Mouse (Mus musculus): Measurements from ENCODE around the gene Zfp286. TPM values are rescaled to one million over a fixed set of nuclear protein-coding genes. Genes with fewer than 3 reads are reported as not detected.

Zfp286 gene
- total RNA-seq, 2 experiments from 2014 or later: 0.95 to 1.8 TPM

DNA sequence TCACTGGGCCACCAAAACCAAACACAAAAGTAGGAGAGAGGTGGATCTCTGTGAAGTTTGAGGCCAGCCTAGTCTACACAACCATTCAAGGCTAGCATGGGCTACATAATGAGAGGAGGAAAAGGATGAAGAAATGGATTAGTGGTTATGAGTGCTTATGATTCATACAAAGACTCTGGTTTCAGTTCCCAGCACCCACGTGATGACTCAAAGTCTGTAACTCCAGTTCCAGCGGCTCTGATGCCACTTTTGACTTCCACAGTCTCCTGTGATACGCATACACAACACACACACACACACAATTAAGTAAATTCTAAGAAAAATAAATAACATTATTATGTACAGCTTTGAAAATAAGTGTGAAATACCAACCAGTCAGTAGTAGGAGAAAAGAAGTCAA is 56.6 kb downstream of the Zfp286 start:
- DNase-seq: no peak
- intact Hi-C loops (cut with DNase I; ENCODE audit: low total_unique reads): no loop called here

DNA sequence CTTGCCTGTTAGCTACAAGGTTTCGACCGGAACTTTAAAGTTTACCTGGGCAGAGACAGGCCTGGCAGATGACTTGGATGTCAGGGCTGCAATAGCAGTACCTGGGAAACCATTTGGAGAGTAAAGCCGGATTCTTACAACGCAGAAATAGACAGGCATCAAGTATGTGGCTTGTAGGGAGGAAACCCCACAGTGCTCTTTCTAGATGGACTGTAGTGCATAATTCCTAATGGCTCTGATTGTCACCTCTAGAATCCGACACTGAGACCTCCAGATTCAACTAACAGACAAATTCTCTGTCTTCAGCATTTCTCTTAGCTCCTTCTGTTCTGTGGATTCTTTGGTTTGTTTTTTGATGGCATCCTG is 57.3 kb downstream of the Zfp286 start:
- DNase-seq: no peak
- intact Hi-C loops (cut with DNase I; ENCODE audit: low total_unique reads): no loop called here

DNA sequence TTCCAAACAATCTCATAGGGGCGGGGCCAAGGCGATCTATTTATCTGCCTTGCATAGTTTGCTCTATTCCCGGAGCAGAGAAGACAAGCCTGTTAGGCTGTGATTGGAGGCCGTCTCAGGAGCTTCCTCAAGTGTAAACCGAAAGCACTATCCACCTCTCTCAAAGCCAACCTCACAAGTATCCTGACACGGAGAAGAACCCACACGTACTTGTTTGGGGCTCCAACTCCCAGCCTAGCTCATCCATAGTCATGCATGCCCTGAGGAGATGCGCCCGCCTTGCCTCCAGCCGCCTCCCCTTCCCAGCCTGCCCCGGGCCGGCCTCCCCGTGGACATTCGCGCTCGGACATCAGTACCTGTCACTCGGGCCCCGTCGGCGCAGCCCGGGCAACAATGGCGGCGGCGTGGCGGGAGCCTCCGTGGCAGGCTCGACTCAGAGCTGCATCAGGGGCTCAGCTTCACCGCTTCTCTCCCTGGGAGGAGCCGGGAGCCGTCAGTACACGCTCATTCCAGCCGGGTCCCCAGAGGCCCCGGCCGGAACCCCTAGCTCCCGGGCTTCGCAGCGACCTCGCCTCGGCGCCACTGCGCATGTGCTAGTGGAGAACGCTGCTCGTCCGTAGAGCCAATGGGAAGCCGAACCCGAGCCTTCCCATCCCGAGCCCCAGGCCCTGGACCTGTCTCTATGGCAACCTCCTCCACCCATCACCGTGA is 57.8 kb downstream of the Zfp286 start, which contains the start of gene Zfp287:
TSS of gene Zfp287 (minus strand) at position 595 of the 711 bp plus-strand sequence.
- intact Hi-C loops (cut with DNase I; ENCODE audit: low total_unique reads): no loop called here
- DNase-seq: peak; percentile 87

DNA sequence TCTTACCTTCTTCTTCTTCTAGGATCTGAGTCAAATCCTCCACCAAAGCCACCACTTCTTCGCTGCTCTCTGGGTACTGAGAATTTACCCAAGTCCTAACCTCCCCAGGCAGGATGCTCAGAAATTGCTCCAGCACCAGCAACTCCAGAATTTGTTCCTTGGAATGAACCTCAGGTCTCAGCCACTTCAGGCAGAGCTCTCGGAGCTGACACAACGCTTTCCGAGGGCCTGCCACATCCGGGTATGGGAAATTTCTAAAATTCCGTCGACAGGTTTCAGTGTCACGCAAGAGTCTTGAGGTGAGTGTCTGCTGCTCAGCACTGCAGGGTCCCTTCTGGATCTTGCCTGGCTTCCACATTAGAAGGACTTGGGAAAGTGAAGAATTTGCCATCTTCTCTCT is 61.0 kb downstream of the Zfp286 start:
- no peak for DNase-seq
- intact Hi-C loops (cut with DNase I; ENCODE audit: low total_unique reads): no loop called here

DNA sequence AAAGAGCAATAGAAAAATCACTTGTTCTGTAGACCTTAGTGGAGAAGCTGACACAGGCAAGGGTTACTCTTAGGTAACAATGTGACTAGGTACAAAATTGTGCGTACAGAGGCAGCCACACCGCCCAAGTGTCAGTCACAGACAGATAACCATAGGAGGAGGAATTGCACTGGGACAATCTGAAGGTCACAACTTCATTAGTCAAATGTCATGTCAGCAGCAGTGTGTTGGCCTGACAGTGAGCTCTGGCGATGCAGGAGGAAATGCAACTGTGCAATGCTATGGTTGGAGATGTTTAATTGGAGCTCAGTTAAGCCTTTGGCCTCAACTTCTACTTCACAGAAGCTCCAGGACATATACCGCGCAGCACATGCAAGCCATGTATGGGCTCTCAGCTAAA is 78.6 kb downstream of the Zfp286 start:
- no peak for DNase-seq
- intact Hi-C loops (cut with DNase I; ENCODE audit: low total_unique reads): no loop called here

DNA sequence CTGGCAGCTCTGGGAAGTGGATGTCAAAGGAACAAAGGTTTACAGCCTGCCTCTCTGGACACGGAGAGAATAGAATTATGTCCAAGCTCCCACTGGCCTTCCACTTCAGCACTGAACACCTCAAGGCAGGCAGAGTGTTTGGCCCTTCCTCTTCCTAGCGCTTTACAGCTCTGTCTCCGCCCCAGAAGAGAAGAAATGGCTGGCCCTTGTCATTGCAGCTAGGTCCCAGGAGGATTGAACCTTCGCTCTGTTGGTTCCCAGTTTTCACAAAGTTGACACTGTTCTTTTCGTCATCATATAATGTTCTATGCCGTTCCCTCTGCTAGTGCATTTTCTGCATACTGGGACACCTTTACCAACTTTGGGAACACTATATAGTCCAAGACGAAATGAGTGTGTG is 81.0 kb downstream of the Zfp286 start:
- intact Hi-C loops (cut with DNase I; ENCODE audit: low total_unique reads): no loop called here
- no peak for DNase-seq

DNA sequence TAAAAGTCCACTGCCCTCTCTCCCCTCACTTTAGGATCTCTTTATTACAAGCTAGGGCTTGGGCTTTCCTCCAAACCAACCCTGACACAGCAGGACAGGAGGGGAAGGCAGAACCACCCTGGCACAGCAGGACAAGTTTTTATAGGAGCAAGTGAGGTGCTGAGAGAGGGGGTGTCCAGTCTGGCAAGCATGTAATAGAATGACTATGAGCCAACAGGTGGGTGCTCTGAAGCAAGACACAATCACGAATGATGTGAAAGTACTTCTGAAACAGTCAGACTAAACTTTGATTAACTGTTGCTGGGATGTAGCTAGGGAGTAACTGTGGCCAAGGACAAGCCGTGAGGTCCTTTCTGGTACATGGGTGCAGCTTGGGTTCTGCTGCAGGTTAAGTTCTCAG is 83.1 kb downstream of the Zfp286 start:
- intact Hi-C loops (cut with DNase I; ENCODE audit: low total_unique reads): no loop called here
- DNase-seq: no peak

Other genes starting within 250 kb of the Zfp286 start
- 1,000 to 10,000 TPM; 1,001 to 1,005 TPM for gene Ubb, start 238.3 kb downstream of the Zfp286 start, total RNA-seq (2021)
- gene Trpv2, start 215.0 kb downstream of the Zfp286 start, total RNA-seq (2021): 1 to 10 TPM; 1.7 to 2.4 TPM
- 1 to 10 TPM; 7.2 to 8.8 TPM for gene Lrrc75a, start 140.9 kb downstream of the Zfp286 start, total RNA-seq (2021)
- 1 to 10 TPM; 5.5 to 7.8 TPM for gene Mmgt2, start 140.8 kb downstream of the Zfp286 start, total RNA-seq (2021)
- gene Zfp287, start 57.6 kb downstream of the Zfp286 start, total RNA-seq (2021): 1 to 10 TPM; 1.7 TPM
- not detected for gene Gm10428, start 36.4 kb downstream of the Zfp286 start, total RNA-seq (2021)
- 10 to 100 TPM; 28.9 to 30.2 TPM for gene Trim16, start 30.8 kb upstream of the Zfp286 start, total RNA-seq (2021)
- under 1 TPM; 0.24 to 0.59 TPM for gene Fbxw10, start 57.6 kb upstream of the Zfp286 start, total RNA-seq (2021)
- gene Tvp23b, start 90.0 kb upstream of the Zfp286 start, total RNA-seq (2021): 1 to 10 TPM; 8.9 to 9.8 TPM
- gene Cdrt4, start 161.7 kb upstream of the Zfp286 start, total RNA-seq (2021): not detected

Data from gastrocnemius, postnatal 14 days (tissue).